Mouse (Mus musculus) stomach, postnatal 0 days (tissue): ENCODE measurements at regions not wholly inside any gene's neighbourhood (a gene's known extent, or its start where the extent isn't known, plus 50 kb on each side); places are given as distances from the start of the nearest gene placed in this dataset.

Source experiments
- ATAC-seq: fragments of 200-750 bp; cut with Nextera tagmentation; 2 replicates; pipeline ENCODE4 v1.8.0; 2017; ENCODE audit not compliant: low FRiP score, low TSS enrichment
- DNase-seq: peaks from one replicate; pipeline ENCODE4 v3.0.0-alpha.2; 2016; ENCODE audit warnings: low spot score
- H3K27ac ChIP-seq: fragments of 300-500 bp; sonication (generic); replicated peaks from 2 replicates; pipeline ENCODE4 v1.5.1; 2014; ENCODE audit warnings: mild to moderate bottlenecking, control low read depth
- H3K27me3 ChIP-seq: fragments of 300-500 bp; sonication (generic); 2 replicates; pipeline ENCODE4 v1.6.1; 2014; ENCODE audit warnings: low read length; ENCODE audit not compliant: control insufficient read depth, insufficient read depth
- H3K36me3 ChIP-seq: fragments of 300-500 bp; sonication (generic); 2 replicates; pipeline ENCODE4 v1.6.1; 2014; ENCODE audit warnings: low read length, mixed read lengths; ENCODE audit not compliant: control insufficient read depth, insufficient read depth
- H3K4me1 ChIP-seq: fragments of 300-500 bp; sonication (generic); replicated peaks from 2 replicates; pipeline ENCODE4 v1.6.1; 2014; ENCODE audit warnings: antibody characterized with exemption; ENCODE audit not compliant: control insufficient read depth, insufficient read depth
- H3K4me2 ChIP-seq: fragments of 300-500 bp; sonication (generic); replicated peaks from 2 replicates; pipeline ENCODE4 v1.6.1; 2014; ENCODE audit warnings: low read depth, mild to moderate bottlenecking, control low read depth, moderate library complexity
- H3K4me3 ChIP-seq: fragments of 300-500 bp; sonication (generic); 2 replicates; pipeline ENCODE4 v1.5.1; 2014; ENCODE audit warnings: low read depth, low read length, control low read depth
- H3K9ac ChIP-seq: fragments of 300-500 bp; sonication (generic); 2 replicates; pipeline ENCODE4 v1.6.1; 2014; ENCODE audit warnings: mild to moderate bottlenecking, low read length, control low read depth, mixed read lengths
- H3K9me3 ChIP-seq: fragments of 300-500 bp; sonication (generic); 2 replicates; pipeline ENCODE4 v1.6.1; 2016; ENCODE audit warnings: low read length; ENCODE audit not compliant: control insufficient read depth
- CTCF ChIP-seq: IDR thresholded peaks from 2 replicates; pipeline ENCODE4 v1.5.1; 2016; ENCODE audit warnings: antibody characterized with exemption, low read depth, mild to moderate bottlenecking, moderate library complexity
- EP300 ChIP-seq: optimal IDR thresholded peaks from 2 replicates; pipeline ENCODE3; 2016; ENCODE audit warnings: antibody characterized with exemption
- WGBS: fragments of 180-500 bp; shearing (Covaris S2); extraction: QIAGEN DNeasy Blood & Tissue Kit; methylation state at CpG from one replicate; pipeline ENCODE4 v1.1.7; 2014; 5-methylcytosine and 5-hydroxymethylcytosine counted together

DNA sequence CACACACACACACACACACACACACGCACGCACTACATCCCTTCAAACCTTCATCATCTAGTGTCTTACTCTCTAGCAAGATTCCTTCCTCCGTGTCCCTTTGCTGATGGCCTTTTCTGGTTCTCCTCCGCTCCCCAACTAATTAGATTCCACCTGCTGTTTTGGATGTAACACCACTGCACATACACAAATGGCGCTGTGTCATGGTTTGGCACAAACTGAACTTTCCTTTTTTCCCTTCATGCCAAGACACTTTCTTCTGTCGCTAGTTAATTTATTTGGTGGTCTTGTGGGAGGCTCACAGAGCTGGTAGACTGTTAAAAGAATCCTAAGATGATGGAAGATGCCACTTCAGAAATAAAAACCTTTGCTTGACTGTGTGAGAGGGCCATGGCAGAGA lies 1161.8 kb upstream of the Gulo start:
- H3K9ac ChIP-seq, result no peak overlapping the region
- H3K36me3 ChIP-seq, result no peaks in the 10 kb centered on the region
- no peaks in the 10 kb centered on the region for H3K4me1 ChIP-seq
- WGBS, result 87% methylated on average over 6 of the region's 6 CpGs
- no peak overlapping the region for H3K4me2 ChIP-seq
- no peak overlapping the region for H3K27ac ChIP-seq
- no peak for TF ChIP-seq EP300
- TF ChIP-seq CTCF, result no peak
- H3K4me3 ChIP-seq, result no peak overlapping the region
- ATAC-seq (no peak), DNase-seq (no peak)
- H3K9me3 ChIP-seq, result no peaks in the 10 kb centered on the region
- H3K27me3 ChIP-seq, result no peaks in the 10 kb centered on the region

- TF ChIP-seq CTCF (no peak), EP300 (no peak)
- no peaks in the 10 kb centered on the region for H3K4me1 ChIP-seq
- H3K9me3 ChIP-seq, result no peaks in the 10 kb centered on the region
- WGBS, result 21% methylated on average over 3 of the region's 3 CpGs
- H3K27me3 ChIP-seq, result no peaks in the 10 kb centered on the region
- H3K27ac ChIP-seq, result no peak overlapping the region
- no peak for ATAC-seq
- H3K36me3 ChIP-seq, result no peaks in the 10 kb centered on the region
- DNase-seq, result no peak
- no peak overlapping the region for H3K4me2 ChIP-seq
- H3K9ac ChIP-seq, result no peak overlapping the region
- no peak overlapping the region for H3K4me3 ChIP-seq
Observed at GRCm38 (mm10) chr14:67170248-67170647, 1161.2 kb upstream of the Gulo start.

DNA sequence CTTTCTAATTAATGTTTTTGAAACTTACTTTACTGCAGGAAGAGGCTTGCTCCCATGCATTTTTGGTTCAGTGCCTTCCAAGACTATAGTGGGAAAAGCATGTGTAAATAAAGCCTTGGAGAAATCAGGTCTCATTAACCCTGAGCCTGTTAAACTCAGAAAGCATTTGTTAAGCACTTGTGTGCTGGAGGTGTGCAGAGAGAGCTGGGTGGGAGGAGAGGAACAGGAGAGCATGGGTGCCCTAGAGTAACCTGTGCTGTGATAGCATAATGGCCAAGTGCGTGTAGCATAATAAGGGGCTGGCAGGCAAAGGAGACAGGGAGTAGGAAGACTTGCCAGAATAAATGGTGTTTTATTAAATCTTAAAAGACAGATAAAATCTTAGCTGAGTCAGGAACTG lies 1160.2 kb upstream of the Gulo start:
- Histone ChIP-seq H3K9me3 (no peaks in the 10 kb centered on the region), H3K36me3 (no peaks in the 10 kb centered on the region), H3K27ac (no peak overlapping the region), H3K4me2 (no peak overlapping the region), H3K9ac (no peak overlapping the region), H3K4me1 (no peaks in the 10 kb centered on the region), H3K27me3 (no peaks in the 10 kb centered on the region), H3K4me3 (no peak overlapping the region)
- TF ChIP-seq CTCF (no peak), EP300 (no peak)
- DNase-seq (no peak), ATAC-seq (no peak)
- WGBS, result 54% methylated on average over 1 of the region's 1 CpGs

DNA sequence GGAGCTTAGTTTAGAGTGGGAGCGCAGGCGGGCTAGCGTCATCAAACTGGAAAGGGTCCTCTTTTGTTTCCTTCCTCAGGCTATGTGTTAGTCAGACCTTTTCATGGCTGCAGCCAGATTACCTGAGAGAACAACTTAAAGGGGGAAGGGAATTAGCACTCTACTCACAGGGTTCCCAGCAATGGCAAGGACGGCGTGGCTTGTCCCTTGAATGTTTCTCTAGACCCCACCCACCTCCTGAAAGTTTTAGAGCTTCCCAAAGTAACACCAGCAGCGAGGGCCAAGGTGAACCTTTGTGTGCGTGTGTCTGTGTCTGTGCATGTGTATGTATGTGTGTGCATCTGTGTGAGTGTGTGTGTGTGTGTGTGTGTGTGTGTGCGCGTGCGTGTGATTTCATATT lies 1151.0 kb upstream of the Gulo start:
- H3K27ac ChIP-seq, result peak overlapping the region; percentile 78
- no peaks in the 10 kb centered on the region for H3K4me1 ChIP-seq
- WGBS, result 77% methylated on average over 10 of the region's 10 CpGs
- no peaks in the 10 kb centered on the region for H3K9me3 ChIP-seq
- DNase-seq, result peak; percentile 21
- no peak for ATAC-seq
- no peak overlapping the region for H3K4me3 ChIP-seq
- no peak overlapping the region for H3K4me2 ChIP-seq
- no peaks in the 10 kb centered on the region for H3K36me3 ChIP-seq
- TF ChIP-seq CTCF (no peak), EP300 (no peak)
- no peak overlapping the region for H3K9ac ChIP-seq
- H3K27me3 ChIP-seq, result no peaks in the 10 kb centered on the region

- DNase-seq, result peak; percentile 75
- H3K4me2 ChIP-seq, result no peak overlapping the region
- H3K27me3 ChIP-seq, result no peaks in the 10 kb centered on the region
- 48% methylated on average over 9 of the region's 9 CpGs for WGBS
- peak; percentile 94 for ATAC-seq
- H3K4me3 ChIP-seq, result no peak overlapping the region
- TF ChIP-seq EP300 (no peak), CTCF (no peak)
- no peaks in the 10 kb centered on the region for H3K36me3 ChIP-seq
- no peaks in the 10 kb centered on the region for H3K9me3 ChIP-seq
- no peak overlapping the region for H3K9ac ChIP-seq
- H3K27ac ChIP-seq, result peak overlapping the region; percentile 78
- no peaks in the 10 kb centered on the region for H3K4me1 ChIP-seq
Observed at GRCm38 (mm10) chr14:67158867-67159266, 1149.9 kb upstream of the Gulo start.

DNA sequence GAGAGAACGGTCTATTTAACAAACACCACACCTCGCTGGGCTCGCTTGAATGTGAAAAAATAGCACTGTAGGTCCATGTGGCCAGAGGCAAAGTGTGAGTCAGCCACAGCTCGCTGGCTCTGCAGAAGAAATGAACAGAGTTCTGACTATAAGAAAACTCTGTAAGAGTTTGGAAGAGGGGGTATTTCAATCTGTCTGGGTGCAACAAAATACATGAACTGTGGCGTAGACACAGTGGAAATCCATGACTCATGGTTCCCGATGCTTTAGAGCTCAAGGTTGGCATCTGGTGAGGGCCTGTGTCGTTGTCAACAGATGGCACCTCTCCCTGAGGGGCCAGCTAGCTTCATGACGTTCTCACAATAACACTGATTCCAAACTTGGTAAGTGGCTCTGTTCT lies 1147.4 kb upstream of the Gulo start:
- TF ChIP-seq EP300 (no peak), CTCF (no peak)
- peak; percentile 40 for DNase-seq
- peak; percentile 47 for ATAC-seq
- Histone ChIP-seq H3K4me3 (no peak overlapping the region), H3K9me3 (no peaks in the 10 kb centered on the region), H3K4me1 (no peaks in the 10 kb centered on the region), H3K27me3 (no peaks in the 10 kb centered on the region), H3K36me3 (no peaks in the 10 kb centered on the region), H3K27ac (peak overlapping the region; percentile 35), H3K4me2 (no peak overlapping the region), H3K9ac (no peak overlapping the region)
- WGBS, result 49% methylated on average over 8 of the region's 8 CpGs
